Mouse (Mus musculus): ENCODE data around the gene Slc6a18.

Gene Slc6a18

GRCm38 (mm10) chr13:73687601-73688000 is 9.8 kb upstream of the Slc6a18 start:
- DNase-seq (ENCODE audit: extremely low spot score, low spot score), result no peak

- DNase-seq (ENCODE audit: extremely low spot score, low spot score), result no peak
Observed at GRCm38 (mm10) chr13:73685502-73685901, 7.7 kb upstream of the Slc6a18 start.

GRCm38 (mm10) chr13:73684412-73684811 is 6.6 kb upstream of the Slc6a18 start:
- DNase-seq (ENCODE audit: extremely low spot score, low spot score), result no peak

GRCm38 (mm10) chr13:73683682-73684081 is 5.9 kb upstream of the Slc6a18 start:
- no peak for DNase-seq (ENCODE audit: extremely low spot score, low spot score)

- no peak for DNase-seq (ENCODE audit: extremely low spot score, low spot score)
Observed at GRCm38 (mm10) chr13:73682226-73682625, 4.4 kb upstream of the Slc6a18 start.

- no peak for DNase-seq (ENCODE audit: extremely low spot score, low spot score)
Observed at GRCm38 (mm10) chr13:73680394-73680793, 2.6 kb upstream of the Slc6a18 start.

- no peak for DNase-seq (ENCODE audit: extremely low spot score, low spot score)
Observed at GRCm38 (mm10) chr13:73679311-73679710, 1.5 kb upstream of the Slc6a18 start.

GRCm38 (mm10) chr13:73675161-73675560 is 2.7 kb downstream of the Slc6a18 start:
- DNase-seq (ENCODE audit: extremely low spot score, low spot score), result no peak

GRCm38 (mm10) chr13:73660163-73660695 is 17.6 kb downstream of the Slc6a18 start:
- no peak for DNase-seq (ENCODE audit: extremely low spot score, low spot score)

GRCm38 (mm10) chr13:73658953-73659352 is 18.9 kb downstream of the Slc6a18 start:
- no peak for DNase-seq (ENCODE audit: extremely low spot score, low spot score)

- no peak for DNase-seq (ENCODE audit: extremely low spot score, low spot score)
Observed at GRCm38 (mm10) chr13:73654976-73655375, 22.8 kb downstream of the Slc6a18 start.

GRCm38 (mm10) chr13:73653266-73653665 is 24.6 kb downstream of the Slc6a18 start:
- DNase-seq (ENCODE audit: extremely low spot score, low spot score), result no peak

GRCm38 (mm10) chr13:73646397-73647087 is 31.3 kb downstream of the Slc6a18 start:
- peak; percentile 34 for DNase-seq (ENCODE audit: extremely low spot score, low spot score)

GRCm38 (mm10) chr13:73641296-73641695 is 36.5 kb downstream of the Slc6a18 start:
- no peak for DNase-seq (ENCODE audit: extremely low spot score, low spot score)

GRCm38 (mm10) chr13:73637826-73638225 is 40.0 kb downstream of the Slc6a18 start:
- no peak for DNase-seq (ENCODE audit: extremely low spot score, low spot score)

- DNase-seq (ENCODE audit: extremely low spot score, low spot score), result no peak
Observed at GRCm38 (mm10) chr13:73631837-73632236, 46.0 kb downstream of the Slc6a18 start.

GRCm38 (mm10) chr13:73628586-73629113 is 49.2 kb downstream of the Slc6a18 start:
- no peak for DNase-seq (ENCODE audit: extremely low spot score, low spot score)

GRCm38 (mm10) chr13:73626745-73627549 is 50.9 kb downstream of the Slc6a18 start, which contains the start of gene Tert:
Gene Tert, plus strand, starts transcription at chr13:73626911.
- peak; percentile 68 for DNase-seq (ENCODE audit: extremely low spot score, low spot score)

GRCm38 (mm10) chr13:73626410-73626744 is 51.4 kb downstream of the Slc6a18 start:
- DNase-seq (ENCODE audit: extremely low spot score, low spot score), result no peak

- no peak for DNase-seq (ENCODE audit: extremely low spot score, low spot score)
Observed at GRCm38 (mm10) chr13:73620637-73621036, 57.2 kb downstream of the Slc6a18 start.

GRCm38 (mm10) chr13:73618406-73618805 is 59.4 kb downstream of the Slc6a18 start:
- no peak for DNase-seq (ENCODE audit: extremely low spot score, low spot score)
